Mouse (Mus musculus) lung, postnatal 0 days (tissue): ENCODE measurements around the gene Safb.

Experiments used
- CTCF ChIP-seq: IDR thresholded peaks from 2 replicates; pipeline ENCODE4 v1.5.1; 2016; ENCODE audit warnings: antibody characterized with exemption, mild to moderate bottlenecking
- EP300 ChIP-seq: IDR thresholded peaks from 2 replicates; pipeline ENCODE4 v1.6.1; 2016; ENCODE audit warnings: antibody characterized with exemption, mild to moderate bottlenecking, control low read depth

DNA sequence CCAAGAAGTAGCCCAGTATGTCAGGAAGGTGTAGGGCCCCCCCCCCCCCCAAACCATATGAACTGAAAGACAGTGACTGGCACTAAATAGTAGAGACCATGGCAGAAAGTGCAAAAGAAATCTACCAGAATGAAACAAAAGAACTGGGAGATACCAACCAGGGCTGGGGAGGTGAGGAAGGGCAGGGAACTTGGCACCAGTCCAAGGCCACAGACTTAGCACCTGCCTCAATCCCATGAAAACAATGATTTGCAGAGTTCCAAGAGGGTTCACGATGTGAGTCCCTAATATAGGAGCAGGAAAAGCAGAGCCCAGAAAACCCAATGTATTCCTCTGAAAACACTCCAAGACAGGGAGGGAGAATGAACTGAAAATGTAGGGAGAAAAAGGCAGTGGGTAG, 12.5 kb upstream of the Safb start:
- TF ChIP-seq CTCF (no peak), EP300 (no peak)
